In genomic region chr15:9073067-9073608, GRCm38 (mm10) we compare ENCODE assay signal across 8 mouse cellular contexts. TPM values are rescaled to one million over a fixed set of nuclear protein-coding genes. Genes with fewer than 3 reads are reported as not detected.
DNase-seq lines count a peak whose midpoint lies in the region; ATAC-seq and TF ChIP-seq lines count a peak whose summit lies in the region.

No protein-coding gene starts in this region.

- intact Hi-C loops in heart, postnatal 10 days (cut with DNase I) = no loop called here

- H3K9ac ChIP-seq in heart, embryonic 14.5 days (ENCODE audit: low read length) = peak overlapping the region; percentile 96
- peak overlapping the region; percentile 93 for H3K9ac ChIP-seq in heart, postnatal 0 days (replicated peaks; ENCODE audit: low read depth, low read length)
- peak overlapping the region; percentile 99 for H3K9ac ChIP-seq in liver, postnatal 0 days (replicated peaks)

- TF ChIP-seq CTCF in heart, postnatal 0 days (IDR thresholded peaks at IDR 0.05; ENCODE audit: low read depth) = no peak
- TF ChIP-seq CTCF in liver, postnatal 0 days (IDR thresholded peaks at IDR 0.05; ENCODE audit: low read depth) = no peak

- no peak for ATAC-seq in heart, embryonic 14.5 days (ENCODE audit: insufficient number of reproducible peaks, insufficient read depth, low FRiP score, low read depth)
- no peak for ATAC-seq in heart, postnatal 0 days (ENCODE audit: insufficient read depth, low read depth)
- no peak for ATAC-seq in liver, postnatal 0 days

- no peak for DNase-seq in heart, postnatal 10 days
- DNase-seq in NIH3T3 (ENCODE audit: low read depth) = peak; percentile 12
- no peak for DNase-seq in heart, postnatal 0 days (ENCODE audit: low spot score)
- DNase-seq in liver, postnatal 0 days = no peak
- DNase-seq in urinary bladder, adult 18-20 months (ENCODE audit: low spot score in 2 of 2) = no peak
- DNase-seq in retina, postnatal 1 day = no peak
- DNase-seq in frontal cortex, postnatal 25 days (ENCODE audit: low spot score in 2 of 2) = no peak

- H3K4me1 ChIP-seq in heart, embryonic 14.5 days (ENCODE audit: control insufficient read depth in 2 of 2, insufficient read depth in 2 of 2, low read length in 2 of 2) = peaks cover 28 to 52% of the 10 kb centered on the region in 2 experiments
- H3K4me1 ChIP-seq in heart, postnatal 0 days (ENCODE audit: control insufficient read depth, insufficient read depth) = peaks cover 49% of the 10 kb centered on the region
- peaks cover 34% of the 10 kb centered on the region for H3K4me1 ChIP-seq in liver, postnatal 0 days (ENCODE audit: insufficient read depth)

- WGBS in heart, embryonic 14.5 days = 14% methylated on average over 12 of the region's 12 CpGs
- 18% methylated on average over 12 of the region's 12 CpGs for WGBS in heart, postnatal 0 days
- WGBS in liver, postnatal 0 days (ENCODE audit: insufficient replicate concordance) = 15% methylated on average over 12 of the region's 12 CpGs

- H3K9me3 ChIP-seq in heart, embryonic 14.5 days (ENCODE audit: control insufficient read depth, low read length) = no peaks in the 10 kb centered on the region
- no peaks in the 10 kb centered on the region for H3K9me3 ChIP-seq in heart, postnatal 0 days (replicated peaks; ENCODE audit: control insufficient read depth, low read length)
- no peaks in the 10 kb centered on the region for H3K9me3 ChIP-seq in liver, postnatal 0 days (ENCODE audit: low read length)

- peak overlapping the region; percentile 80 to 91 for H3K4me3 ChIP-seq in heart, embryonic 14.5 days (ENCODE audit: control insufficient read depth in 1 of 2, insufficient read depth in 1 of 2, low read depth in 1 of 2, low read length in 2 of 2)
- H3K4me3 ChIP-seq in heart, postnatal 0 days (ENCODE audit: low read depth, low read length) = peak overlapping the region; percentile 89
- peak overlapping the region; percentile 80 for H3K4me3 ChIP-seq in liver, postnatal 0 days (ENCODE audit: low read depth, low read length)

- no peaks in the 10 kb centered on the region for H3K36me3 ChIP-seq in heart, embryonic 14.5 days (ENCODE audit: control insufficient read depth, insufficient read depth, low read length)
- no peaks in the 10 kb centered on the region for H3K36me3 ChIP-seq in heart, postnatal 0 days (replicated peaks; ENCODE audit: control insufficient read depth, insufficient read depth, low read length)
- 0 out of 2 replicates have a peak, but pooled peaks cover 4% of the 10 kb centered on the region for H3K36me3 ChIP-seq in liver, postnatal 0 days (replicated peaks; ENCODE audit: insufficient read depth, low read length)

- TF ChIP-seq EP300 in heart, postnatal 0 days (IDR thresholded peaks at IDR 0.05; ENCODE audit: low read depth) = no peak
- TF ChIP-seq EP300 in liver, postnatal 0 days (IDR thresholded peaks at IDR 0.05; ENCODE audit: low read depth) = peak; percentile 48; the same call in 1 of the 2 replicates

- peak overlapping the region; percentile 71 for H3K4me2 ChIP-seq in heart, embryonic 14.5 days (ENCODE audit: low read length)
- peak overlapping the region; percentile 90 for H3K4me2 ChIP-seq in heart, postnatal 0 days (ENCODE audit: low read depth, low read length)
- peak overlapping the region; percentile 82 for H3K4me2 ChIP-seq in liver, postnatal 0 days (ENCODE audit: low read depth, low read length)

- peak overlapping the region; percentile 79 to 94 for H3K27ac ChIP-seq in heart, embryonic 14.5 days (replicated peaks in 1 of 2; ENCODE audit: control insufficient read depth in 1 of 2, insufficient read depth in 1 of 2, low read depth in 2 of 2, low read length in 2 of 2)
- H3K27ac ChIP-seq in heart, postnatal 0 days (ENCODE audit: low read depth) = peak overlapping the region; percentile 96
- peak overlapping the region; percentile 99 for H3K27ac ChIP-seq in liver, postnatal 0 days (ENCODE audit: low read depth)

- no peaks in the 10 kb centered on the region for H3K27me3 ChIP-seq in heart, embryonic 14.5 days (ENCODE audit: control insufficient read depth, insufficient read depth, low read length)
- H3K27me3 ChIP-seq in heart, postnatal 0 days (ENCODE audit: control insufficient read depth, insufficient read depth, low read length) = no peaks in the 10 kb centered on the region
- H3K27me3 ChIP-seq in liver, postnatal 0 days (ENCODE audit: insufficient read depth, low read length) = no peaks in the 10 kb centered on the region

RNA-seq across cellular contexts. Expression of gene Nadk2, which starts 2.1 kb away (rescaled TPM):
- 60.8 and 61.2 TPM in 2 replicates for polyA plus RNA-seq in heart, embryonic 14.5 days (2014; fragmentation: Nextera tagmentation; extraction: Ambion mirVana)
- 10 to 100 TPM; 41.3 to 46.5 TPM for total RNA-seq in heart, postnatal 10 days (2021)
- total RNA-seq in heart, postnatal 0 days (2014; rRNA removed; ENCODE audit: low replicate concordance) = 41.6 and 77.7 TPM in 2 replicates
- 33.4 and 33.8 TPM in 2 replicates for polyA plus RNA-seq in heart, postnatal 0 days (2015; fragmentation: Nextera tagmentation; extraction: Ambion mirVana)
- 57.6 and 59.0 TPM in 2 replicates for polyA plus RNA-seq in liver, postnatal 0 days (2015; fragmentation: Nextera tagmentation; extraction: Ambion mirVana)
